Mouse (Mus musculus): ENCODE measurements around the gene Gm19426.

DNA sequence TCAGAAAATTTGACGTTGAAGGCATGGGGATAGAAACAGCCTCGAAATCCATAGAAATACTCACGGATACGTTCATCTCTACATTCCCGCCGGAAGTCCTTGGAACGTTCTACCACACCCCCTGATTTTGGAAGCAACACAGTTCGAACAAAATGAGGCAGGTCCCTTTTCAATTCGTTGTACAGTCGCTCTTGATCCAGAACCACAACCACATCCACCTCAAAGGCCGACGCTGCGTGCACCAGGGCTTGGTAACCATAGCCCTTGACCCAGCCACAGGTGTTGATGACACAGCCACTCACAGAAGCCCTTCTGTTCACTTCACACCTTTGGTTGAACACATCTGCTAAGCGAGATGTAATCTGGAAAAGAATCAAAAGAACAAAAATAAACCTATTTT lies 19.6 kb downstream of the Gm19426 start:
- TF ChIP-seq CTCF (IDR thresholded peaks at IDR 0.05; ENCODE audit: control insufficient read depth, insufficient read depth, insufficient read length) (no peak), MYOD1 (IDR thresholded peaks at IDR 0.05; ENCODE audit: control insufficient read depth, insufficient read length, low read depth) (no peak), MYOG (IDR thresholded peaks at IDR 0.05; ENCODE audit: control insufficient read depth, extremely low read depth, insufficient read length) (no peak), MAX (IDR thresholded peaks at IDR 0.05) (no peak), USF1 (IDR thresholded peaks at IDR 0.05; ENCODE audit: low read depth) (no peak), CEBPB (IDR thresholded peaks at IDR 0.05; ENCODE audit: low read depth) (no peak), FOSL1 (IDR thresholded peaks at IDR 0.05; ENCODE audit: insufficient read depth, low read length, poor library complexity, severe bottlenecking) (no peak)
